Mouse (Mus musculus) effector memory CD4-positive, alpha-beta T cell, adult 5 months (primary cell): ENCODE results near the gene Gm21118. TPM values are rescaled to one million over a fixed set of nuclear protein-coding genes. Genes with fewer than 3 reads are reported as not detected.

ENCODE experiments used
- polyA plus RNA-seq: library from polyadenylated mRNA; unstranded; fragments of 100-300 nt; shearing (Covaris generic); gene quantifications from one replicate; pipeline ENCODE4 v1.2.1, GENCODE M21; 2017

The Gm21118 gene
- polyA plus RNA-seq, result not detected

GRCm38 (mm10) chrY:70273542-70273941, at the start of gene Gm21118:
TSS of gene Gm21118 (minus strand) at chrY:70273642.

DNA sequence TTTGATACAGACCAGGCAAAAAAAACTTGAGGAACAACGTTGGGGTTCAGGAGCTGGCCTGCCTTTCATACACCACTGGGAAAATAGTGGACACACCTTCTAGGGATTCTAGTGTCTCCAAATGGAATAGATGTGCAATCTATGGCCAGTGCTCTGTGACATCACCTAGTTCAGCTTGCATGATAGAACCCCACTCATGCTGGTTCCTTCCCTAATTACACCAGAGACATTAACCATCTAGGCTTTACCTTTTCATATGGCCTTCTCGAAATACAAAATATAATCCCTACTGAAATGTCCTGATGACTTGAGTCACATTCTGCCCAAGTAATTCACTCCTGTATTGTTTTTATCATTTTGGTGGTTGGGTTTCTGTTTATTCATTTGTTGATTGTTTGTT, 29.7 kb upstream of the Gm21118 start, which contains the start of the genes Gm29423 and Gm29644:
Gene Gm29423, minus strand, starts transcription at position 101 of the 400 bp plus-strand sequence.
Gene Gm29644, minus strand, starts transcription at position 157 of the 400 bp plus-strand sequence.

Other genes starting within 250 kb of the Gm21118 start
- gene Gm29423, start 29.6 kb upstream of the Gm21118 start, polyA plus RNA-seq, result not detected
- not detected for gene Gm29644, start 29.7 kb upstream of the Gm21118 start, polyA plus RNA-seq
- not detected for gene Gm20888, start 168.2 kb upstream of the Gm21118 start, polyA plus RNA-seq